Mouse (Mus musculus) G1E (cell line): ENCODE results near the gene Bcl2l1.

Experiments
- CTCF ChIP-seq: IDR thresholded peaks from 2 replicates; pipeline ENCODE4 v1.5.1; 2012; ENCODE audit warnings: low read depth, low read length, inconsistent platforms, mixed read lengths
- GATA1 ChIP-seq: IDR thresholded peaks from 2 replicates; pipeline ENCODE4 v1.6.1; 2012; ENCODE audit warnings: borderline replicate concordance, low read length, inconsistent platforms, mixed read lengths
- GATA2 ChIP-seq: IDR thresholded peaks from 2 replicates; pipeline ENCODE4 v1.6.1; 2012; ENCODE audit warnings: low read depth, low read length, inconsistent platforms, borderline replicate concordance
- POLR2AphosphoS5 ChIP-seq: IDR thresholded peaks from 2 replicates; pipeline ENCODE4 v1.6.1; 2012; ENCODE audit warnings: low read depth, low read length, inconsistent platforms; ENCODE audit not compliant: insufficient replicate concordance
- TAL1 ChIP-seq: conservative IDR thresholded peaks from 2 replicates; pipeline ENCODE4 v1.6.1; 2012; ENCODE audit warnings: low read depth, low read length, inconsistent platforms, mixed read lengths

DNA sequence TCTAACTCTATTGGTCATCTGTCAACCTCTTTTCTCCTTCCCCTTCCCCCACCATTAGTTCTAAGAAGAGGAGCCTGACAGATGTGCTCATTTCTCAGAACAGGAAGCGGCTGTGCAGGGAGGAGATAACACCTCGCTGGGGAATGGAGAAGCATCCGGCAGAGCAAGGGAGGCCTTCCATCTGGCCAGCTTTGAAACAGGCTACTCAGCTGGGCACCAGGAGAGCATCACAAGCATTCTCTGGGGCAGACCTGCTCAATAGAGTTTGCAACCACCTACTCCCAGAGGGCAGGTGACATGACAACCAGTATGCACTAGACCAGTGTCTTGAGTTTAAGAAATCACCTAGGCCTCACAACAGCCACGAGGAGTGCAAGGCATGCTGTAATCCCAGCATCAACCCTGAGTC lies 41.9 kb downstream of the Bcl2l1 start:
- TF ChIP-seq CTCF: no peak
- no peak for TF ChIP-seq GATA1
- peak; percentile 79 for TF ChIP-seq TAL1
- TF ChIP-seq POLR2AphosphoS5: no peak
- TF ChIP-seq GATA2: no peak
